Mouse (Mus musculus): ENCODE data around the gene Irf1. TPM values are rescaled to one million over a fixed set of nuclear protein-coding genes. Genes with fewer than 3 reads are reported as not detected.

The Irf1 gene
- polyA plus RNA-seq, 1 experiment from 2014 or later: 16.2 TPM

DNA sequence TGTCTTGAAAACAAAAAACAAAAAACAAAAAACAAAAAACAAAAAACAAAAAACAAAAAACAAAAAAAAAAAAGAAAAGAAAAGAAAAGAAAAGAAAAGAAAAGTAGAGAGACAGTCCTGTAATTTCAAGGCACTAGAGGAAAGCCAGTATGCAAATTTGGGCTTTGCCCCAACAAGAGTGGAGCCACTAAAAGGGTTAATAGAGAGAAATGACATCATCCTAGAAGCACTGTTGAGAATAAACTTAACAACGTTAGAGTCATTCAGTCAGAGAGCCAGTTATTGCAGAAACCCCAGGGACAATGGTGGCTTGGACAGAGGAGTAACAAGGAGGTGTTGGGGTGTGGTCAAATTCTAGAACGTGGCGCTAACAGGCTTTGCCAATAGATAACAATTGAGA lies 45.0 kb downstream of the Irf1 start:
- 57% methylated on average over 3 of the region's 3 CpGs for WGBS
- H3K36me3 ChIP-seq: no peaks in the 10 kb centered on the region
- no peak for ATAC-seq (ENCODE audit: insufficient number of reproducible peaks, low FRiP score, low TSS enrichment, low read depth)

DNA sequence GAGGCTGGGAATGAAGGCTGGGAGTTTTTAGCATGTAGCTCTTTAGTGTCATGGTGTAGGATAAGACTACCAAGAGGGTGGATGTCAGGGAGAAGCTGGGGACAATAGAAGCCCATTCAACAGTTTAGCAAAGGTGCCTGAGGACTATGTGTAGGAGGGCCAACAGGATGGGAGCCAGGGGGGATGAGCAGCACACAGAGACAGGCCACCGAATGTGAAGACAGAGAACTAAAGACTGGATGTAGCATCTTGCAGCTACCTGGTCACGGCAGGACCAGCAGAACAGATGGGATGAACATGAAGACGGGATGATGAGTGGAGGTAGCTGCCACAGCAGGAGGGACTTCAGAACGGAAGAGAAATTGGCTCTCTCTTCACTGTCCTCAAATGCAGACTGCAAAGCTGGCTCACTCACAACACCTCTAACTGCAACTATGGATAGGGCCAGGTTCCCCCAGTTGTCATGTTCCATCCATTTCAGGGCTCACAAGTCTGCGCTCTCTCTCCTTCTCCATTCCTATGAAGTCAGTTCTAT lies 47.1 kb downstream of the Irf1 start:
- Histone ChIP-seq H3K9me3 (replicated peaks) (no peaks in the 10 kb centered on the region), H3K4me3 (replicated peaks) (no peak overlapping the region), H3K27ac (replicated peaks) (no peak overlapping the region), H3K36me3 (no peaks in the 10 kb centered on the region), H3K4me2 (replicated peaks) (no peak overlapping the region), H3K4me1 (no peaks in the 10 kb centered on the region), H3K27me3 (no peaks in the 10 kb centered on the region), H3K9ac (no peak overlapping the region)
- ATAC-seq (ENCODE audit: insufficient number of reproducible peaks, low FRiP score, low TSS enrichment, low read depth): no peak
- WGBS: 87% methylated on average over 5 of the region's 5 CpGs

More for the DNA sequence above, 45.0 kb downstream of the Irf1 start:
- Histone ChIP-seq H3K4me2 (replicated peaks) (no peak overlapping the region), H3K9me3 (replicated peaks) (no peaks in the 10 kb centered on the region), H3K4me3 (replicated peaks) (no peak overlapping the region), H3K27ac (replicated peaks) (no peak overlapping the region), H3K4me1 (no peaks in the 10 kb centered on the region), H3K9ac (no peak overlapping the region), H3K27me3 (no peaks in the 10 kb centered on the region)

GRCm38 (mm10) chr11:53818794-53819193 lies 49.0 kb downstream of the Irf1 start:
- H3K27me3 ChIP-seq: no peaks in the 10 kb centered on the region
- ATAC-seq (ENCODE audit: insufficient number of reproducible peaks, low FRiP score, low TSS enrichment, low read depth): no peak
- WGBS: 59% methylated on average over 6 of the region's 6 CpGs
- H3K9me3 ChIP-seq (replicated peaks): no peaks in the 10 kb centered on the region
- H3K36me3 ChIP-seq: no peaks in the 10 kb centered on the region
- H3K4me1 ChIP-seq: no peaks in the 10 kb centered on the region
- H3K4me2 ChIP-seq (replicated peaks): no peak overlapping the region
- H3K4me3 ChIP-seq (replicated peaks): no peak overlapping the region
- no peak overlapping the region for H3K9ac ChIP-seq
- no peak overlapping the region for H3K27ac ChIP-seq (replicated peaks)

GRCm38 (mm10) chr11:53819511-53819910 lies 49.7 kb downstream of the Irf1 start:
- no peaks in the 10 kb centered on the region for H3K36me3 ChIP-seq
- no peak overlapping the region for H3K27ac ChIP-seq (replicated peaks)
- no peak overlapping the region for H3K4me3 ChIP-seq (replicated peaks)
- ATAC-seq (ENCODE audit: insufficient number of reproducible peaks, low FRiP score, low TSS enrichment, low read depth): no peak
- no peak overlapping the region for H3K4me2 ChIP-seq (replicated peaks)
- H3K9ac ChIP-seq: no peak overlapping the region
- H3K27me3 ChIP-seq: no peaks in the 10 kb centered on the region
- H3K4me1 ChIP-seq: no peaks in the 10 kb centered on the region
- H3K9me3 ChIP-seq (replicated peaks): no peaks in the 10 kb centered on the region
- 90% methylated on average over 6 of the region's 6 CpGs for WGBS

- H3K4me2 ChIP-seq (replicated peaks): no peak overlapping the region
- no peaks in the 10 kb centered on the region for H3K9me3 ChIP-seq (replicated peaks)
- no peak overlapping the region for H3K4me3 ChIP-seq (replicated peaks)
- WGBS: 87% methylated on average over 13 of the region's 13 CpGs
- no peak overlapping the region for H3K9ac ChIP-seq
- H3K27ac ChIP-seq (replicated peaks): no peak overlapping the region
- H3K4me1 ChIP-seq: no peaks in the 10 kb centered on the region
- no peaks in the 10 kb centered on the region for H3K36me3 ChIP-seq
- ATAC-seq (ENCODE audit: insufficient number of reproducible peaks, low FRiP score, low TSS enrichment, low read depth): no peak
- no peaks in the 10 kb centered on the region for H3K27me3 ChIP-seq
These were observed 50.8 kb downstream of the Irf1 start for GRCm38 (mm10) chr11:53820516-53821170.

DNA sequence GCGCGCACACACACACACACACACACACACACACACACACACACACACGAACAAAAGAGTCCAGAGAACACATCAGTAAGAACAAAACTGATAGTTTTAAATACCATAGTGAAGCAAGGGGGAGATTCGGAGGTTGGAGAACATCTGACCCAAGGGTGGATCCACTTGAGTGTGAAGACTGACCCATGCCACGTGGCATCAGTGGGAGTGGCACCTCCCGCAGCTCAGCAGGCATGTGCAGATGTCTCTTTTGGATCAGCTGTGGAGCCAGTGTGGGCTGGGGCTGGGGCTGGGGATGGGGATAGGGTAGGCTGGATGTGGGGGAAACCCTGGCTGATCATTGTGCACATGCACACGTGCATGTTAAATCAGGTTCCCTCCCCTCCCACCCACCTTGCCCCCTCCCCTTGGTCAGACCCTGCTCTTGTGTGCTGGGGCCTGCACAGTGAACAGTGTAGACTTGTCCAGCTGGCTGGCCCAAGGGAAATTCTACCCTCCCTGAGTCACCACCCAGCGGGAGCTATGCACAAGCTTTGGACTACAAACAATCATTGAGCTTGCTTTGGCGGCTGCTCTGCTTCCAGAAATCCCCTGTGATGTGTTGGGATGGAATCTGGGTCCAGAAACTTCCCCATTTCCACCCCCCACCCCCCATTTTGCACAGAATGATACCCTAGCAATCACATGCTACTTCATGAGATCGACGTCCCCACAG lies 51.6 kb downstream of the Irf1 start:
- Histone ChIP-seq H3K4me2 (replicated peaks) (no peak overlapping the region), H3K4me3 (replicated peaks) (no peak overlapping the region), H3K36me3 (no peaks in the 10 kb centered on the region), H3K4me1 (no peaks in the 10 kb centered on the region), H3K9me3 (replicated peaks) (no peaks in the 10 kb centered on the region), H3K27me3 (no peaks in the 10 kb centered on the region), H3K9ac (no peak overlapping the region), H3K27ac (replicated peaks) (no peak overlapping the region)
- 73% methylated on average over 11 of the region's 11 CpGs for WGBS
- ATAC-seq (ENCODE audit: insufficient number of reproducible peaks, low FRiP score, low TSS enrichment, low read depth): no peak

GRCm38 (mm10) chr11:53821945-53822338 lies 52.1 kb downstream of the Irf1 start:
- ATAC-seq (ENCODE audit: insufficient number of reproducible peaks, low FRiP score, low TSS enrichment, low read depth): no peak
- Histone ChIP-seq H3K9ac (no peak overlapping the region), H3K4me3 (replicated peaks) (no peak overlapping the region), H3K36me3 (no peaks in the 10 kb centered on the region), H3K27ac (replicated peaks) (no peak overlapping the region), H3K9me3 (replicated peaks) (no peaks in the 10 kb centered on the region), H3K27me3 (no peaks in the 10 kb centered on the region), H3K4me1 (no peaks in the 10 kb centered on the region), H3K4me2 (replicated peaks) (no peak overlapping the region)
- 93% methylated on average over 3 of the region's 3 CpGs for WGBS

DNA sequence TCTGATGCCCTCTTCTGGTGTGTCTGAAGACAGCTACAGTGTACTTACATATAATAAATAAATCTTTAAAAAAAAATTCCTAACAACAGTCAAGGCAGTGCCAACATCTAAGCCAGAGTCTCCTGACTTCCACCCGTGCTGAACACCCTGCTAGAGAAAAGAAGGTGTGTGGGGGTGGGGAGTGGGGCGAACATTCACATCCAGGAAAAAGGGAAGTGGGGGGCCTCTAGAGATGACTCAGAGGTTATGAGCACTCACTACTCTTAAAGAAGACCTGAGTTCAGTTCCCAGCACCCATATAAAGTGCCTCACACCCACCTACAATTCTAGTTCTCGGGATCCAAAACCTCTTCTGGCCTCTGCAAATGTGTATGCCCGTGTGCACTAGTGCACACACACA lies 55.6 kb downstream of the Irf1 start:
- no peak for ATAC-seq (ENCODE audit: insufficient number of reproducible peaks, low FRiP score, low TSS enrichment, low read depth)

More for the DNA sequence above, 55.6 kb downstream of the Irf1 start:
- no peak overlapping the region for H3K27ac ChIP-seq (replicated peaks)
- no peaks in the 10 kb centered on the region for H3K9me3 ChIP-seq (replicated peaks)
- no peak overlapping the region for H3K4me2 ChIP-seq (replicated peaks)
- H3K9ac ChIP-seq: no peak overlapping the region
- 76% methylated on average over 4 of the region's 4 CpGs for WGBS
- H3K4me1 ChIP-seq: no peaks in the 10 kb centered on the region
- no peak overlapping the region for H3K4me3 ChIP-seq (replicated peaks)
- H3K27me3 ChIP-seq: no peaks in the 10 kb centered on the region
- no peaks in the 10 kb centered on the region for H3K36me3 ChIP-seq

Small RNAs within 50 kb of the gene (microRNA-seq; reads per million reads assigned to microRNA genes)
- not detected for gene Mir7671 (ENCODE audit: borderline number of aligned reads)

Other genes starting within 250 kb of the Irf1 start
- gene Kif3a, start 202.6 kb upstream of the Irf1 start, polyA plus RNA-seq (2015; fragmentation: Nextera tagmentation; extraction: Ambion mirVana): 85.7 and 92.0 TPM in 2 replicates
- gene Il4, start 151.3 kb upstream of the Irf1 start, polyA plus RNA-seq (2015; fragmentation: Nextera tagmentation; extraction: Ambion mirVana): 1.9 and 2.6 TPM in 2 replicates
- not detected in 2 replicates for gene Il13, start 135.3 kb upstream of the Irf1 start, polyA plus RNA-seq (2015; fragmentation: Nextera tagmentation; extraction: Ambion mirVana)
- gene Rad50, start 62.7 kb upstream of the Irf1 start, polyA plus RNA-seq (2015; fragmentation: Nextera tagmentation; extraction: Ambion mirVana): 24.6 and 28.8 TPM in 2 replicates
- gene Il5, start 49.2 kb upstream of the Irf1 start, polyA plus RNA-seq (2015; fragmentation: Nextera tagmentation; extraction: Ambion mirVana): not detected in 2 replicates
- gene Gm17334, start 3.2 kb downstream of the Irf1 start, polyA plus RNA-seq (2015; fragmentation: Nextera tagmentation; extraction: Ambion mirVana): 0.31 and 0.50 TPM in 2 replicates
- 1.3 and 1.6 TPM in 2 replicates for gene Gm12216, start 89.2 kb downstream of the Irf1 start, polyA plus RNA-seq (2015; fragmentation: Nextera tagmentation; extraction: Ambion mirVana)
- 8.5 TPM in 2 replicates for gene Slc22a5, start 121.6 kb downstream of the Irf1 start, polyA plus RNA-seq (2015; fragmentation: Nextera tagmentation; extraction: Ambion mirVana)
- 5.0 TPM in 2 replicates for gene Slc22a21, start 210.3 kb downstream of the Irf1 start, polyA plus RNA-seq (2015; fragmentation: Nextera tagmentation; extraction: Ambion mirVana)